Mouse (Mus musculus) hindlimb bud, embryonic 11.5 days (tissue): Measurements from ENCODE around the gene Spns3.

Source experiments
- DNase-seq: peaks from one replicate; pipeline ENCODE4 v3.0.0-alpha.2; 2012; ENCODE audit warnings: low read depth, low spot score; ENCODE audit errors: extremely low spot score

Gene Spns3

GRCm38 (mm10) chr11:72519189-72519588 lies 31.1 kb downstream of the Spns3 start:
- DNase-seq = no peak

GRCm38 (mm10) chr11:72518449-72518848 lies 31.9 kb downstream of the Spns3 start:
- no peak for DNase-seq

GRCm38 (mm10) chr11:72514967-72515366 lies 35.3 kb downstream of the Spns3 start:
- DNase-seq = no peak

- DNase-seq = no peak
Measured at GRCm38 (mm10) chr11:72508651-72509050, 41.7 kb downstream of the Spns3 start.

- no peak for DNase-seq
Measured at GRCm38 (mm10) chr11:72507651-72508050, 42.7 kb downstream of the Spns3 start.

GRCm38 (mm10) chr11:72504016-72504797 lies 46.1 kb downstream of the Spns3 start:
- DNase-seq = no peak

GRCm38 (mm10) chr11:72503501-72503921 lies 46.8 kb downstream of the Spns3 start:
- no peak for DNase-seq

- no peak for DNase-seq
Measured at GRCm38 (mm10) chr11:72502236-72502635, 48.1 kb downstream of the Spns3 start.

GRCm38 (mm10) chr11:72501426-72502002 lies 48.8 kb downstream of the Spns3 start:
- DNase-seq = no peak

GRCm38 (mm10) chr11:72500139-72500538 lies 50.2 kb downstream of the Spns3 start:
- no peak for DNase-seq

- DNase-seq = no peak
Measured at GRCm38 (mm10) chr11:72497367-72497766, 52.9 kb downstream of the Spns3 start.

GRCm38 (mm10) chr11:72496775-72497174 lies 53.5 kb downstream of the Spns3 start:
- no peak for DNase-seq

- DNase-seq = no peak
Measured at GRCm38 (mm10) chr11:72496066-72496465, 54.2 kb downstream of the Spns3 start.

GRCm38 (mm10) chr11:72494046-72494988 lies 56.0 kb downstream of the Spns3 start:
- DNase-seq = peak; percentile 35

GRCm38 (mm10) chr11:72491130-72491960 lies 59.0 kb downstream of the Spns3 start:
- no peak for DNase-seq

- no peak for DNase-seq
Measured at GRCm38 (mm10) chr11:72489881-72490301, 60.4 kb downstream of the Spns3 start, which contains the start of gene Spns2. Gene Spns2 (minus strand): TSS chr11:72489904.

- DNase-seq = no peak
Measured at GRCm38 (mm10) chr11:72489397-72489796, 60.9 kb downstream of the Spns3 start.

- DNase-seq = no peak
Measured at GRCm38 (mm10) chr11:72488753-72489271, 61.5 kb downstream of the Spns3 start.

- DNase-seq = no peak
Measured at GRCm38 (mm10) chr11:72487739-72488138, 62.6 kb downstream of the Spns3 start.

GRCm38 (mm10) chr11:72487171-72487570 lies 63.1 kb downstream of the Spns3 start:
- DNase-seq = no peak
